Mouse (Mus musculus): ENCODE data around the gene Cotl1.

- TF ChIP-seq CTCF (IDR thresholded peaks at IDR 0.05; ENCODE audit: low read depth) (no peak), EP300 (IDR thresholded peaks at IDR 0.05; ENCODE audit: low read depth) (no peak)
Observed at GRCm38 (mm10) chr8:119810127-119810868, 30.0 kb downstream of the Cotl1 start.
